Comparison of ENCODE assay signal across 26 mouse cellular contexts in the genomic region with DNA sequence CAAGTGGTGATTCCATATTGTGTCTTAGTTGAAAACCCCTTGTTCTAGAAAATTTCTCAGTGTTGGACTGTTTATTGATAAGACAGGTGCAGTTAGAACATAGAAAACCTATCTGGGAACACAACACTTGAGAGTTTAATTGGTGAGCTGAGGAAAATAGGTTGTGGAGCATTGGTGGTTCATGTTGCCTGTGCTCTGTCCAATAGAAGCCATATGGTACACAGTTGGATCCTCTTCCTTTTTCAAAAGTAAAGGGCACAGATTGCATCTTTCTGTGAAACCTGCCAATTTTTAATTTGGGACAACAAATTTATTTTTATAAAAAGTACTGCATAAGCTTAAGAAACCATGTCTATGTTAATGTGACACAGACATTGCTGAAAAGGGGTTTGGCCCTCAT.
A peak's percentile ranks its signal among the peaks of the same experiment; 100 is the strongest.
DNase-seq lines count a peak whose midpoint lies in the region; ATAC-seq lines count a peak whose summit lies in the region.
"Had no signal": no experiment of that assay in that cellular context is flagged by ENCODE, and none has a peak within 500 bp of the region (broad histone marks: within the 10 kb centered on the region; RNA-seq: fewer than 3 reads in every experiment).

No protein-coding gene starts in this region.

- H3K27me3 ChIP-seq in hindbrain, embryonic 14.5 days (ENCODE audit: control insufficient read depth, insufficient read depth, low read length) = no peaks in the 10 kb centered on the region
- H3K27me3 ChIP-seq in hindbrain, embryonic 12.5 days = no peaks in the 10 kb centered on the region
- H3K27me3 ChIP-seq in intestine, embryonic 16.5 days (replicated peaks; ENCODE audit: control insufficient read depth, insufficient read depth, low read length) = no peaks in the 10 kb centered on the region
- no peaks in the 10 kb centered on the region for H3K27me3 ChIP-seq in midbrain, embryonic 11.5 days (ENCODE audit: control insufficient read depth, insufficient read depth, low read length)
- H3K27me3 ChIP-seq in forebrain, embryonic 13.5 days = no peaks in the 10 kb centered on the region
- H3K27me3 ChIP-seq: embryonic facial prominence, embryonic 13.5 days; forebrain, embryonic 12.5 days; hindbrain, embryonic 13.5 days had no signal

- no peak overlapping the region for H3K4me2 ChIP-seq in hindbrain, embryonic 14.5 days (replicated peaks)
- H3K4me2 ChIP-seq in hindbrain, embryonic 12.5 days (replicated peaks) = no peak overlapping the region
- no peak overlapping the region for H3K4me2 ChIP-seq in intestine, embryonic 16.5 days (ENCODE audit: low read depth, low read length)
- H3K4me2 ChIP-seq in midbrain, embryonic 11.5 days = no peak overlapping the region
- no peak overlapping the region for H3K4me2 ChIP-seq in forebrain, embryonic 13.5 days
- H3K4me2 ChIP-seq: embryonic facial prominence, embryonic 13.5 days; forebrain, embryonic 12.5 days; heart, embryonic 11.5 days; hindbrain, embryonic 13.5 days had no signal

- no peaks in the 10 kb centered on the region for H3K36me3 ChIP-seq in hindbrain, embryonic 14.5 days (replicated peaks; ENCODE audit: control insufficient read depth, insufficient read depth)
- no peaks in the 10 kb centered on the region for H3K36me3 ChIP-seq in hindbrain, embryonic 12.5 days
- H3K36me3 ChIP-seq in intestine, embryonic 16.5 days (ENCODE audit: control insufficient read depth, insufficient read depth, low read length) = no peaks in the 10 kb centered on the region
- no peaks in the 10 kb centered on the region for H3K36me3 ChIP-seq in midbrain, embryonic 11.5 days (ENCODE audit: control insufficient read depth, insufficient read depth, low read length)
- H3K36me3 ChIP-seq in forebrain, embryonic 13.5 days (ENCODE audit: poor library complexity, severe bottlenecking) = no peaks in the 10 kb centered on the region
- H3K36me3 ChIP-seq: embryonic facial prominence, embryonic 10.5 days; embryonic facial prominence, embryonic 13.5 days; forebrain, embryonic 12.5 days; hindbrain, embryonic 13.5 days had no signal

- H3K4me3 ChIP-seq in hindbrain, embryonic 14.5 days (replicated peaks; ENCODE audit: low read length) = no peak overlapping the region
- H3K4me3 ChIP-seq in hindbrain, embryonic 12.5 days = no peak overlapping the region
- H3K4me3 ChIP-seq in intestine, embryonic 16.5 days (ENCODE audit: low read length) = no peak overlapping the region
- no peak overlapping the region for H3K4me3 ChIP-seq in midbrain, embryonic 11.5 days (ENCODE audit: low read depth, low read length)
- H3K4me3 ChIP-seq in forebrain, embryonic 13.5 days = no peak overlapping the region
- H3K4me3 ChIP-seq: embryonic facial prominence, embryonic 10.5 days; embryonic facial prominence, embryonic 13.5 days; erythroblast, embryonic 14.5 days; forebrain, embryonic 12.5 days; hindbrain, embryonic 13.5 days had no signal

- no peaks in the 10 kb centered on the region for H3K9me3 ChIP-seq in hindbrain, embryonic 14.5 days (ENCODE audit: control insufficient read depth, low read length)
- H3K9me3 ChIP-seq in hindbrain, embryonic 12.5 days (replicated peaks) = no peaks in the 10 kb centered on the region
- no peaks in the 10 kb centered on the region for H3K9me3 ChIP-seq in intestine, embryonic 16.5 days (ENCODE audit: control insufficient read depth, low read length)
- no peaks in the 10 kb centered on the region for H3K9me3 ChIP-seq in midbrain, embryonic 11.5 days (ENCODE audit: control insufficient read depth, low read length)
- H3K9me3 ChIP-seq in forebrain, embryonic 13.5 days (replicated peaks) = no peaks in the 10 kb centered on the region
- H3K9me3 ChIP-seq: embryonic facial prominence, embryonic 10.5 days; embryonic facial prominence, embryonic 13.5 days; forebrain, embryonic 12.5 days; hindbrain, embryonic 13.5 days had no signal

- peak; percentile 16 for DNase-seq in hindbrain, embryonic 14.5 days (ENCODE audit: low spot score)
- peak; percentile 81 for DNase-seq in brain, adult 2 months (ENCODE audit: low read depth, low spot score)
- DNase-seq in cerebellum, adult 11 months = peak; percentile 10
- peak; percentile 27 for DNase-seq in cerebellum, adult 8-10 months
- DNase-seq in midbrain, embryonic 11.5 days (ENCODE audit: low spot score, missing footprints) = no peak
- DNase-seq: adrenal gland, adult 8-10 months; adrenal gland, postnatal 25 days; embryo, embryonic 11 days; forebrain, postnatal 0 days; gastrocnemius, postnatal 10 days; gastrocnemius, postnatal 36 days; heart, adult 11 months; kidney, adult 11 months; kidney, adult 8-10 months had no signal

- no peak for ATAC-seq in hindbrain, embryonic 14.5 days (ENCODE audit: low FRiP score)
- no peak for ATAC-seq in hindbrain, embryonic 12.5 days (ENCODE audit: low FRiP score)
- no peak for ATAC-seq in intestine, embryonic 16.5 days
- no peak for ATAC-seq in midbrain, embryonic 11.5 days (ENCODE audit: low FRiP score)
- no peak for ATAC-seq in forebrain, embryonic 13.5 days
- ATAC-seq: activated CD4-positive, CD25-positive, alpha-beta regulatory T cell, adult 4 months; CD4-positive, CD25-positive, alpha-beta regulatory T cell, adult 4 months; hindbrain, postnatal 0 days had no signal

- H3K4me1 ChIP-seq in hindbrain, embryonic 14.5 days (replicated peaks; ENCODE audit: control insufficient read depth, insufficient read depth, low read length) = no peaks in the 10 kb centered on the region
- H3K4me1 ChIP-seq in hindbrain, embryonic 12.5 days = no peaks in the 10 kb centered on the region
- no peaks in the 10 kb centered on the region for H3K4me1 ChIP-seq in intestine, embryonic 16.5 days (ENCODE audit: control insufficient read depth, insufficient read depth, low read length)
- H3K4me1 ChIP-seq in midbrain, embryonic 11.5 days (ENCODE audit: control insufficient read depth, insufficient read depth, low read length) = no peaks in the 10 kb centered on the region
- H3K4me1 ChIP-seq in forebrain, embryonic 13.5 days = no peaks in the 10 kb centered on the region
- H3K4me1 ChIP-seq: embryonic facial prominence, embryonic 10.5 days; embryonic facial prominence, embryonic 13.5 days; forebrain, embryonic 12.5 days; hindbrain, embryonic 13.5 days had no signal

- no peak overlapping the region for H3K9ac ChIP-seq in hindbrain, embryonic 14.5 days
- no peak overlapping the region for H3K9ac ChIP-seq in hindbrain, embryonic 12.5 days
- H3K9ac ChIP-seq in intestine, embryonic 16.5 days (ENCODE audit: low read depth, low read length) = no peak overlapping the region
- H3K9ac ChIP-seq in midbrain, embryonic 11.5 days (ENCODE audit: low read length) = no peak overlapping the region
- H3K9ac ChIP-seq in forebrain, embryonic 13.5 days = no peak overlapping the region
- H3K9ac ChIP-seq: embryonic facial prominence, embryonic 13.5 days; forebrain, embryonic 12.5 days; forebrain, postnatal 0 days; hindbrain, embryonic 13.5 days had no signal

- H3K27ac ChIP-seq in hindbrain, embryonic 14.5 days = no peak overlapping the region
- no peak overlapping the region for H3K27ac ChIP-seq in hindbrain, embryonic 12.5 days
- no peak overlapping the region for H3K27ac ChIP-seq in intestine, embryonic 16.5 days (ENCODE audit: low read length)
- no peak overlapping the region for H3K27ac ChIP-seq in midbrain, embryonic 11.5 days (ENCODE audit: low read depth, low read length)
- no peak overlapping the region for H3K27ac ChIP-seq in forebrain, embryonic 13.5 days
- H3K27ac ChIP-seq: embryonic facial prominence, embryonic 10.5 days; embryonic facial prominence, embryonic 13.5 days; forebrain, embryonic 12.5 days; hindbrain, embryonic 13.5 days; hindbrain, postnatal 0 days had no signal
